Mouse (Mus musculus) myocyte (in vitro differentiated cells): Measurements from ENCODE around the gene Pla2g4e. TPM values are rescaled to one million over a fixed set of nuclear protein-coding genes. Genes with fewer than 3 reads are reported as not detected.
"Not testable (repeated sequence)": the region's sequence is repeated elsewhere in the genome, so short reads cannot be mapped to it uniquely, and the experiment has no call there.

Experiments
- H3K27me3 ChIP-seq: one replicate; pipeline ENCODE4 v1.6.1; 2011; ENCODE audit not compliant: control insufficient read depth, insufficient read depth, insufficient read length
- H3K36me3 ChIP-seq: one replicate; pipeline ENCODE4 v1.6.1; 2011; ENCODE audit not compliant: control insufficient read depth, insufficient read depth
- H3K4me2 ChIP-seq: one replicate; pipeline ENCODE4 v1.6.1; 2011; ENCODE audit warnings: low read depth, control low read depth
- H3K4me3 ChIP-seq: one replicate; pipeline ENCODE4 v1.5.1; 2011; ENCODE audit warnings: mild to moderate bottlenecking, control low read depth, moderate library complexity
- H3K79me2 ChIP-seq: one replicate; pipeline ENCODE4 v1.6.1; 2011; ENCODE audit not compliant: control insufficient read depth, insufficient read depth
- H3ac ChIP-seq: one replicate; pipeline ENCODE4 v1.6.1; 2011; ENCODE audit not compliant: control insufficient read depth, insufficient read length
- CEBPB ChIP-seq: IDR thresholded peaks from 2 replicates; pipeline ENCODE4 v1.6.1; 2011; ENCODE audit warnings: mild to moderate bottlenecking, moderate library complexity; ENCODE audit not compliant: poor library complexity, insufficient read depth, severe bottlenecking
- E2F4 ChIP-seq: IDR thresholded peaks from one replicate; pipeline ENCODE4 v1.6.1; 2011; ENCODE audit warnings: mild to moderate bottlenecking, control low read depth, moderate library complexity; ENCODE audit not compliant: insufficient read depth
- MAX ChIP-seq: IDR thresholded peaks from one replicate; pipeline ENCODE4 v1.6.1; 2011; ENCODE audit warnings: low read depth, mild to moderate bottlenecking, control low read depth
- MYOD1 ChIP-seq, 3 experiments: IDR thresholded peaks; one replicate each; pipeline ENCODE4 v1.6.1; 2011; ENCODE audit warnings: control low read depth in 2 of 3, low read depth in 2 of 3, mild to moderate bottlenecking in 2 of 3, moderate library complexity in 1 of 3; ENCODE audit not compliant: insufficient read length in 2 of 3, control insufficient read depth in 1 of 3
- MYOG ChIP-seq, 3 experiments: IDR thresholded peaks; one replicate each; pipeline ENCODE4 v1.6.1; 2011; ENCODE audit warnings: control low read depth in 2 of 3, low read depth in 2 of 3, mild to moderate bottlenecking in 2 of 3; ENCODE audit not compliant: insufficient read length in 2 of 3, control insufficient read depth in 1 of 3, insufficient read depth in 1 of 3
- POLR2A ChIP-seq: IDR thresholded peaks from one replicate; pipeline ENCODE4 v1.6.1; 2011; ENCODE audit warnings: low read depth, mild to moderate bottlenecking, control low read depth, moderate library complexity; ENCODE audit not compliant: insufficient read length
- POLR2AphosphoS2 ChIP-seq: IDR thresholded peaks from one replicate; pipeline ENCODE4 v1.6.1; 2011; ENCODE audit warnings: low read depth, control low read depth; ENCODE audit not compliant: insufficient read length
- REST ChIP-seq: IDR thresholded peaks from one replicate; pipeline ENCODE4 v1.6.1; 2011; ENCODE audit warnings: mild to moderate bottlenecking, control low read depth, moderate library complexity; ENCODE audit not compliant: insufficient read depth, insufficient read length
- SRF ChIP-seq: IDR thresholded peaks from one replicate; pipeline ENCODE4 v1.6.1; 2011; ENCODE audit warnings: low read depth; ENCODE audit not compliant: control insufficient read depth, insufficient read length
- TCF12 ChIP-seq: IDR thresholded peaks from one replicate; pipeline ENCODE4 v1.6.1; 2011; ENCODE audit warnings: mild to moderate bottlenecking, control low read depth; ENCODE audit not compliant: poor library complexity, insufficient read depth, severe bottlenecking
- TCF3 ChIP-seq: IDR thresholded peaks from one replicate; pipeline ENCODE4 v1.6.1; 2011; ENCODE audit warnings: low read depth, control low read depth; ENCODE audit not compliant: insufficient read length
- USF1 ChIP-seq: IDR thresholded peaks from one replicate; pipeline ENCODE4 v1.6.1; 2011; ENCODE audit warnings: low read depth, mild to moderate bottlenecking, control low read depth, moderate library complexity
- polyA plus RNA-seq: library from polyadenylated mRNA; unstranded; fragments of >200 nt; fragmentation: generic; extraction: Trizol; gene quantifications from one replicate; pipeline ENCODE4 v1.2.1, GENCODE M21; 2012; ENCODE audit warnings: missing spikeins

Pla2g4e gene
- polyA plus RNA-seq, 1 experiment = 0.05 TPM

GRCm38 (mm10) chr2:120242791-120243467, 2.2 kb downstream of the Pla2g4e start:
- no peaks in the 10 kb centered on the region for H3K36me3 ChIP-seq
- H3K4me3 ChIP-seq = no peak overlapping the region
- H3K27me3 ChIP-seq = peaks cover 20% of the 10 kb centered on the region
- no peak overlapping the region for H3ac ChIP-seq
- H3K4me2 ChIP-seq = no peak overlapping the region
- H3K79me2 ChIP-seq = no peaks in the 10 kb centered on the region
- TF ChIP-seq CEBPB (no peak), POLR2AphosphoS2 (no peak), TCF12 (no peak), TCF3 (no peak), MYOD1 (IDR thresholded peaks at IDR 0.05; ENCODE audit: control insufficient read depth in 1 of 3, insufficient read length in 2 of 3, low read depth in 2 of 3) (no peak), USF1 (no peak), POLR2A (no peak), REST (no peak), E2F4 (no peak), MAX (no peak), SRF (no peak)

DNA sequence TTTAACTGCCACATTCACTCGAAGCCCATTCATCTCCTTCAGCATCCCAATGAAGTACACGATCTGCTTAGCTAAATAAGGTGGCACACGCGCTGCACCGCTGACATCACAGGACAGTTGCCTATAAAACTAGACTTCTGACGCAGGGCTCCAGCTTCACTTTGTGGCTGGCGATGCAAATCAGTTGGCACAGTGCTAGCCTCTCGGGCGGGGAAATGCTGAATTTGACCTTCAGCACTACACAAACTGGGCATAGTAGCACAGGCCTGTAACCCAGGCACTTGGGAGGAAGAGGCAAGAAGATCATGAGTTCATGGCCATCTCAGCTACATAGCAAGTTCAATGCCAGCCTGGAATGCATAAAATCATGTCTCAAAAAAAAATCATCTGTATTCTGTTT, 6.4 kb downstream of the Pla2g4e start:
- H3K79me2 ChIP-seq, H3K36me3 ChIP-seq, H3K4me3 ChIP-seq, H3ac ChIP-seq, H3K4me2 ChIP-seq: not testable (repeated sequence)
- peaks cover 21% of the 10 kb centered on the region for H3K27me3 ChIP-seq

- H3K79me2 ChIP-seq = no peaks in the 10 kb centered on the region
- H3K36me3 ChIP-seq = no peaks in the 10 kb centered on the region
- TF ChIP-seq TCF12 (no peak), SRF (no peak), MYOG (IDR thresholded peaks at IDR 0.05; ENCODE audit: control insufficient read depth in 1 of 3, insufficient read depth in 1 of 3, insufficient read length in 2 of 3, low read depth in 2 of 3) (no peak), REST (no peak), E2F4 (no peak), MAX (no peak), POLR2AphosphoS2 (no peak), CEBPB (no peak), USF1 (no peak)
- no peak overlapping the region for H3K4me3 ChIP-seq
- H3ac ChIP-seq = no peak overlapping the region
- H3K4me2 ChIP-seq = no peak overlapping the region
- H3K27me3 ChIP-seq = peaks cover 17% of the 10 kb centered on the region
Measured at GRCm38 (mm10) chr2:120237784-120238183, 7.4 kb downstream of the Pla2g4e start.

DNA sequence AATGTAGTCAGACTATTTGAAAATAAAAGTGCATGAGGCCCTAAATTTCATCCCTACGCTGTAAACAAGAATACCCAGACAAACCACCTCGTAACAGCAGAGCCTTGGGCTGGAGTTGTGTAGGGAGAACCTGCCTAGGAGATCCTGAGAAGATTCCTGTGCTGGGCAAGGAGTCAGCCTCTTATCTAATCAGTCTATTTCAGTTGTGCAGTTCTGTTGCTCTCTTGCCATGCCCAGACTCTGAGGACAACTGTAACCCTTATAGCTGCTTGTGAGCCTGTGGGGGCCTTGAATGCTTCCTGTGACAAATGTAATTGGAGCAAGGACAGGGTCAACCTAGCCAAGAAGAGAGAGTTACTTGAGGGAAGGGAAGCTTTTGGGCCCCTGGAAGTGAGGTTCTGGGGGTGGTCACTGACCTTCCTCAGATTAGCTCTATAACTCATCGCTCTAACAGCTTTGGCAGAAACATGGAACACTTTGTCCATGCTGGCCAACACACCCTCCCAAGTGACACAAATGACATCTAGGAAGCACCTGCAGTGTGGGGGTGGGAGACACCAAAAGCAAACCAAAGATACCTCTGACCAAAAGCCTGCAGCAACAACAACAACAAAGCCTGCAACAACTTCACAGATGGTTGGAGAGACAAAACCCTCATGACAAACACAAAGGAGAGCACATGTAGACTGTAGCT, 9.0 kb downstream of the Pla2g4e start:
- no peak overlapping the region for H3K4me2 ChIP-seq
- no peak overlapping the region for H3ac ChIP-seq
- H3K27me3 ChIP-seq = peaks cover 12% of the 10 kb centered on the region
- no peaks in the 10 kb centered on the region for H3K79me2 ChIP-seq
- TF ChIP-seq TCF3 (no peak), MYOD1 (IDR thresholded peaks at IDR 0.05; ENCODE audit: control insufficient read depth in 1 of 3, insufficient read length in 2 of 3, low read depth in 2 of 3) (no peak), CEBPB (no peak), E2F4 (no peak), TCF12 (no peak), POLR2A (no peak), SRF (no peak), REST (no peak)
- H3K4me3 ChIP-seq = no peak overlapping the region
- H3K36me3 ChIP-seq = no peaks in the 10 kb centered on the region

DNA sequence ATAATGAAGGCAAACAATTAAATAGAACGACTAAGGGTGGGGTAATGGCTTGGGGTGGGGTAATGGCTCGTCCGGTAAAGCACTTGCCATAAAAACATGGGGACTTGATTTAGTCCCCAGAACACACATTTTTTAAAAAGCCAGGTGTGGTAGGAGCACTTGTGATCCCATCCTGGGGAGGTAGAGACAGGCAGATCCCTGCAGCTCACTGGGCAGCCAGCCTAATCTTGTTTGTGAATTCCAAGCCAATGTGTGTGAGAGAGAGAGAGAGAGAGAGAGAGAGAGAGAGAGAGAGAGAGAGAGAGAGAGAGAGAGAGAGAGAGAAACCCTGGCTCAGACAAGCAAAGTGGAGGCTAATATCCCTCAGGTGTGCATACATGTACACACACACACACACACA, 9.8 kb downstream of the Pla2g4e start:
- Histone ChIP-seq H3K4me3 (no peak overlapping the region), H3K4me2 (no peak overlapping the region), H3K36me3 (no peaks in the 10 kb centered on the region), H3K27me3 (peaks cover 19% of the 10 kb centered on the region), H3ac (no peak overlapping the region), H3K79me2 (no peaks in the 10 kb centered on the region)
- TF ChIP-seq TCF3 (no peak), CEBPB (no peak), REST (no peak), E2F4 (no peak), MYOD1 (IDR thresholded peaks at IDR 0.05; ENCODE audit: control insufficient read depth in 1 of 3, insufficient read length in 2 of 3, low read depth in 2 of 3) (no peak), POLR2AphosphoS2 (no peak), MYOG (IDR thresholded peaks at IDR 0.05; ENCODE audit: control insufficient read depth in 1 of 3, insufficient read depth in 1 of 3, insufficient read length in 2 of 3, low read depth in 2 of 3) (no peak), TCF12 (no peak), MAX (no peak), USF1 (no peak), SRF (no peak), POLR2A (no peak)
